Mouse (Mus musculus) urinary bladder, postnatal 36 days (tissue): ENCODE data around the gene Ubash3a.
A peak's percentile ranks its signal among the peaks of the same experiment; 100 is the strongest.

ENCODE experiments used
- DNase-seq, 2 experiments: peaks; one replicate each; pipeline ENCODE4 v3.0.0; 2022; ENCODE audit warnings: low spot score in 2 of 2, mixed read lengths in 1 of 2

Gene Ubash3a

DNA sequence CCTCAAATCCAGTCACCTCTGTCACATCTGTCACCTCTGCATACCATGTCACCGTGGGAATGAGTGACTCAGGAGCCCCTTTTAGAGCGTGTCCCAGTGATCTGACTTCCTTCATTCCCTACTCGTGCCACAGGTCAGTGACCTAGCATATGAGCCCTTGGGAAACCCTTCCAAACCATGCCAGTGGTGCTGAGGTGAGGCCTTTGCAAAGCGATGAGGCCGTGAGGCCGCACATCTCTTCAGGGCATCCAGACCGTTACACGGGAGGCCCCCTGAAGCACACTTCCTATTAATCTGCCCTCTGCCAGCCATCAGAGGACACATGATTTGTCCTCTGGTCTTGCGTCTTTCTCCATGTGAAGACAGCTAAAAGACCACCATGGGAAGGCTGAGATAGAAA, 71.9 kb downstream of the Ubash3a start:
- DNase-seq: no peak

DNA sequence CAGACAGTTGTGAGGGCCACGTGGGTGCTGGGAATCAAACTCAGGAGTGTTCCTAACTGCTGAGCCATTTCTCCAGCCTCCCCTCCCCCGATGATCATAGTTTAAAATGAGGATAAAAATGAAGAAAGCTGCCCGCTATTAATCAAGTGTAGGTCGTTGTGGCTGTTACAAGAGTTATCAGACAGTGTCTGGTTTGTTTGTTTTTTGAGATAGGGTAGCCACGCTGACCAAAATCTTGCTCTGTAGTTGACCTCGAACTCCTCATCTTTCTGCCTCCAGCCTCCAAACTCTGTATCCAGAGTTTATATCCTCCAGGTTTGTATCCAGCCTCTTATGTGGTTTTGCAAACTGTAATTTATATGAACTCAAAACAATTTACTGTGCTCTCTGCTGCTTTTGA, 72.6 kb downstream of the Ubash3a start:
- DNase-seq: no peak

DNA sequence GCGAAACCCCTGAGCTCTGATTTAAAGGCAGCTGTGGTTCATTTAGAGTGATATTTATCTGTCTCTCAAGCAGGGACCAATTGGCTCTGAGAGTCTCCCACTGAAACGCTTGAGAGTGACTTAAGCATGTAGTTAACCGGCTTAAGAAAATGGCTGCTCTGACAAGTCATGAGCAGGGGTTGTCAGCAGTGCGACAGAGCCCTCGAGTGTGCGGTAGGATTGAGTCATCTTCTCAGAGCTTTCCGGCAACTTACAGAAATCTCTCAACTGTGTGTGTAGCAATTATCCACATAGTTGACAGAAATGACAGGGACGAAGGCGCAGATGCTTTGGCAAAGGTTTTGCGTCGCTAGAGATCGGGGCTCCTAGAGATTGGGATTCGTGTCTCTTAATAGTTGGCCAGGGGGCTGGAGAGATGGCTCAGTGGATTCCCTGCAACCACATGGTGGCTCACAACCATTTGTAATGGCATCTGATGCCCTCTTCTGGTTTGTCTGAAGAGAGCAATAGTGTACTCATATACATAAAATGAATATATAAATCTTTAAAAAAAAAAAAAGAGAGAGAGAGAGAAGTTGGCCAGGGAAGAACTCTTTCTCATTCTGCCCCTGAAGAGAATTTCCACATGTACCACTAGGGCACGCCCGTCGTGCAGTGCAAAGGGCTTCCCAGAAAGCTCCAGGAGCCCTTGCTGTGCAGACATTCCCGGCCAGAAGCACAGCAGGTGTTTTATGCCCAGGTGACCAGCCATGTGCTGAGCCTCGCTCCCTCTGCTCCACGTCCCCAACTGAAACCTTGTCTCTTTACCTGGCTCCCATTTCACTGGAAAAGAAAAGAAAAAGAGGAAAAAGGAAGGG, 74.4 kb downstream of the Ubash3a start:
- no peak for DNase-seq

DNA sequence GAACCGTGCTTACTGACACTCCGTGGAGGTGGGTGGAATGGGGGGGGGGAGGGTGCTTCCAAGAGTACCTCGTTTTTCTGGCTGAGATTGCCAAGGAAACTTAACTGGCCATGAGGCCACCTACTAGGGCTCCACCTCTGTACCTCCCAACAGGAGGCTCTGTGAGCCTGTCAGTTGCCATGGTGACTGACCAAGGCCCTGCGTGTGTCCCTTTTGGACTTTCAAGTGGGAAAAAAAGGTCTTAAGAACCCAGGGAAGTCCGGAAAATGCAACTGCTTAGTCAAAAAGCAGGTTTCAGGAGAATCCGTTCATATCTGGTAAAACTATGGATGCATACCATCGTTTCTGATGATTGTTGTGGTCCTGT, 75.0 kb downstream of the Ubash3a start:
- no peak for DNase-seq

- DNase-seq: no peak
Observed at GRCm38 (mm10) chr17:31285867-31286266, 78.2 kb downstream of the Ubash3a start.

DNA sequence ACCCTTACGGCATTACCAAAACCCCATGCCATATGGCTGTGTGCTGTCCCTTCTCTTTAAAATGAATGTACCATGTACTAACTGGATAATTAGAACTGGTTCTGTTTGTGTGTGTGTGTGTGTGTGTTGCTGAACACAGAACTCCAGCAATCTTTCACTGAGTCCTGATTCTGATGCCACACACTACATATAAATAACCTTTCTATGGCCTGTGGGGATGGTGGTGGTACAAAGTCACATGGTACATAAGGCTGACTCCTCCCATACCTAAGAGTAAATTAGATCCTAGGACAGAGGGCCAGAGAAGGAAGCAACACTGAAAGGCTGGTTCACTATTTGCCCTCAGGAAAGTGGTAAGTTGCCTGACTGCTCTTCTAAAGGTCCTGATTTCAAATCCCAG, 78.8 kb downstream of the Ubash3a start, which contains the start of gene Slc37a1:
TSS of gene Slc37a1 (plus strand) at position 301 of the 400 bp plus-strand sequence.
- DNase-seq: no peak

DNA sequence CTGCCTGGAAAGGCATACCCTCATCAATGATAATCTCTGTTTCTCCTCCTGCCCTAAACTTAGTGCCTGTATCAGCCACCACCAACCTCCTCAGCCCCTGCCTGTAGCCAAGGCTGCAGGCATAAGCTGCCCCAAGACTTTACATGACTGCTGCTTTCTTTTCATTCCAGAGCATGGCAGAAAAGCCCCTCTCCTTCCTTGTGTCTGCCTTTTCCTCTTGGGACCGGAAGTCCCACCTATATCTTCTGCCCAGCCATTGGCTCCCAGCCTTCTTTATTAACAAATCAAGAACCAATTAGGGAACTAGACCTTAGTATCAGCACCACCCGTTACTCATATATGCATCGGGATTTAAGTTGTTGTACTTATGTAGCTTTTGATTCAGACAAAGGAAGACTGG, 79.5 kb downstream of the Ubash3a start:
- DNase-seq: no peak

DNA sequence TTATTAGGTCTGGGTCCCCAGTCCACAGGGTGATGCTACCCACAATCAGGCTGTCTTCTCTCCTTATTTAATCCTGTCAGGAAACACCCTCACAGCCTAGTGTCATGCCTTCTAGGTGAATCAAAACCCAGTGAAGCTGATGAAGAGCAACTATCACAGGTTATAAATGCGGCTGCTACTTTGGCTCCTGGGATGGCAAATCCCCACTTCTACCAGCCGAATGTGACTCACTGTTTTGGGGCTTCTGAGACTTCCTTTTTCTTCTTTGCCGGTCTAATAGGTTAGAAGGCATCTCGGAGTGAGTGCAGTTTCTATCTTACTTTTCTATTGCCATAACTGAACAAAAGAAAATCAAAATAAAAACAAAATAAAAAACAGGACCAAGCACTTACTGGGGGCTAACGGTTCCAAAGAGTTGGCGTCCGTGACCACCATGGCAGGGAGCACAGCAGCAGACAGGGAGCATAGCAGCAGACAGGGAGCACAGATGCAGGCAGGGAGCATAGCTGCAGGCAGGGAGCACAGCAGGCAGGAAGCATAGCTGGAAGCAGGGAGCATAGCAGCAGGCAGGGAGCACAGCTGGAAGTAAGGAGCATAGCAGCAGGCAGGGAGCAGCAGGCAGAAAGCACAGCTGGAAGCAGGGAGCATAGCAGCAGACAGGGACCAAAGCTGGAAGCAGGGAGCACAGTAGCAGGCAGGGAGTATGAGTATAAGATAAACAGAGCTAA, 81.5 kb downstream of the Ubash3a start:
- DNase-seq: no peak

GRCm38 (mm10) chr17:31290311-31290710, 82.6 kb downstream of the Ubash3a start:
- DNase-seq: no peak

DNA sequence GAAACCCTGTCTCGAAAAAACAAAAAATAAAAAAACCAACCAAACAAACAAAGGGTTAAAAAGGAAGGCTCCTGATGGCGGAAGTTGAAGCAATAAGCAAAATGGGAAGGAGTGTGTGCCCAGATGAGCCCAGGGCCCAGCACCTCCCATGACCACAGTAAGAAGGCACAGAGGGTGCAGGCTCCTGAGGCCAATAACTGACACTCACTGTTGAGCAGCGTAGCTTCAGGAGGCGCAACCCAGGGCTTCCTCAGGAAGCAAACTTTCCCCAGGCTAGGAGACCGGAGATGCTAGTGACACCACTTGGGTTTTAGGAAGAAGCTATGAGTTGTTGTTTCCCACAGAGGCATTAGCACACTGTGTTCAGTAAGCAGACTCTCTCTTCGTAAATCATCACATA, 83.2 kb downstream of the Ubash3a start:
- DNase-seq: no peak

DNA sequence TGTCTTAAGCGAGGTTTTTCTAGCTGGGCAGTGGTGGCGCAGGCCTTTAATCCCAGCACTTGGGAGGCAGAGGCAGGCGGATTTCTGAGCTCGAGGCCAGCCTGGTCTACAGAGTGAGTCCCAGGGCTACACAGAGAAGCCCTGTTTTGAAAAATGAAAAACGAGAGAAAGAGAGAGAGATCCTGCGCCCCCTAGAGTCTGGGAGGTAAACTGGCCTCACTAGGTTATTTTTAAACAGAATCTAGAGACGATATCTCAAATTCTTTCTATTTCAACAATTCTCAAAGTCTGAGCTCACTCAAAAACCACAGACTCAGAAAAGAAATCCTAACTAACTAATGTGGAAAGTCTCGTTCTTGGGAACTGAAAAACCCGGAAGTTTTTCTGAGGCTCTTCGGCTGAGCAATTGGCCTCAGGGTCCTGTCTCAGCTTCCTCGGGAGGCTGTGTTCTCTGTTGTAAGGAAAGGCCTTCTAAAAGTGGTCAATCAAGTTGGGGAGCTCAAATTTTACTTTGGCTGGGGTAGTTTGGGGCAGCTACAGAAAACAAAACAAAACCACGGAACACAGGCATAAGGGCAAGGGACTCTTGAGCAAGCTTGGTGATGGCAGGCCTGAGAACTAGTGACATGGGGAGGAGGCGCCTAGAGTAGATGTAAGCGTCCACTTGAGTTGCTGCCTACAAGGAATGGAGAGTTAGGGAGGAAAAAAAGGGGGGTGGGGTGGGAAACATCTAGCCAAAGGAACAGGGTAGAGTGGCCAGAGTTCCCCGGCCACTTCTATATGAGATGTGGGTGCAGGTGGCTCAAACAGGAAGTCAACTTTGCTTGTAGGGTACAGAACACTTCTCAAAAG, 86.9 kb downstream of the Ubash3a start:
- no peak for DNase-seq

- DNase-seq: no peak
Observed at GRCm38 (mm10) chr17:31295215-31295891, 87.7 kb downstream of the Ubash3a start.

GRCm38 (mm10) chr17:31295892-31296781, 88.5 kb downstream of the Ubash3a start:
- DNase-seq: peak; percentile 80 to 89
